Mouse (Mus musculus): ENCODE results near the gene Trak2.
"Not testable (repeated sequence)": the region's sequence is repeated elsewhere in the genome, so short reads cannot be mapped to it uniquely, and the experiment has no call there.

Trak2 gene

DNA sequence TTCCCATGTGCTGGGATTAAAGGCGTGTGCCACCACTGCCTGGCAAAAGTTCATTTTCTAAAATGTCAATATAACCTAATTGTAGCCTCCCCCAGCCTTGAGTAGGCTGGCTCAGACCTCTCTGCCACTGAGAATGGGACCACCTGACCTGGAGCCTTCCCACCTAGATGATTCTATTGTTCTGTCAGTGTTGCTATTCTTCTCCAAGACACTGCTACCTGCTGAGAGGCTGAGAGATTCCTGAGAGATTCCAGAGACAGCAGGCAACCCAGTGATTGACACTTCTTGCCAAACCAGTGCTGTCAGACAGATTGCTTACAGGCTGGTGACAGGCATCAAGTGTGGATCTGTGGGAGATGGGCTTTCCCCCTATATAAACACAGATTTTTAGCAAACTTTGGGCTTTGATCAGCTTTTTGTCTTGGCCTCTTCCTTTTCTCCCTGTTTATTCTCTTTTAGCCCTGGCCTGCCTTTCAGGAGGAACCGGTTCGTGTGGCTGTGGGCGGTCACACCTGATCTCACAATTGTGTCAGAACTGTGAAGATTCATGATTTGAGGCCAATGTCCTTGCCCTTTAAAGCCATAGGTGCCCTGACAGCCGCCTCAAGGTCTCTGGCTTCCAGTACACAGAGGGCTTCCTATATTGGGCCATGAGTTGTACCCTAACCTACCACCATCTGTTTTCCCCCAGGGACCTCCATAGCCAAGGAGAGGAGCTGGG, 83.2 kb downstream of the Trak2 start:
- no peak for DNase-seq (ENCODE audit: low read depth)

GRCm38 (mm10) chr1:58885646-58886045, 87.6 kb downstream of the Trak2 start:
- no peak for DNase-seq (ENCODE audit: low read depth)

DNA sequence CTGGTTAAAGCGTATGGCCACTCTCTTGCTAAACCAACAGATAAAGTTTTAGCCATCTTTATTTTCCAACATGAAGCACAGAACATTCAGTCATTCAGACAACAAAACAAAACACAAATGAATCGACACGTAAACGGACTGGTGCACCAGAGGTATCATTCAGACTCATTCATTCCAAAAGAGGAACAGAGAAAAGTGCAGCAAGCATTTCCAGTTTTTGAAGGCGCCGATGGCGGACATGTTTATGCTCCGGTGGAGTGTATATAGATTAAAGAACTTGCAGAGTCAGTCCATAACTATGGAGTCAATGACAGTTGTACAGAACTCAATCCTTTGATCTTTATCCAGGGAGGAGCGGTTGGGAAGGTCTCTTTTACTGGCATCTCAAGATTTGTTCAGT, 90.0 kb downstream of the Trak2 start:
- not testable (repeated sequence) for DNase-seq (ENCODE audit: low read depth)

GRCm38 (mm10) chr1:58879291-58879690, 93.9 kb downstream of the Trak2 start:
- DNase-seq (ENCODE audit: low read depth), result not testable (repeated sequence)

DNA sequence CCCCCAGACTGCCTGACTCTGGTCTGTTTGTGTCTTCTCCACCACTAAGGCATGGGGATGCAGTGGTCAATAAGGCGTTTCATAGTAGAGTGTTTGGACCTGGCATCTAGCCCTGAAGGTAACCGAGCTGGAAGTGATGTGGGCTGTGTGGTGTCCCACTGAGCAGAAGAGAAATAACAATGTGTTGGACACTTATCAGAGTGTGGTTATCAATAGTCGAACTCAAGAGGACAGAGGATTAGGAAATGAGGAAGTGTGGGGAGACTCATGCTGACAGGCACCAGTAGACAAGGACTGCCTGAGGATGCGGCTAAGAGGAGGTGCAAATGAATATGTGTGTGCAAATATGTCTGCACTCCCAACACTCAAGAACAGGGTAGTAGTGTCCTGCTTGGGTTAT, 96.7 kb downstream of the Trak2 start:
- DNase-seq (ENCODE audit: low read depth), result not testable (repeated sequence)

- not testable (repeated sequence) for DNase-seq (ENCODE audit: low read depth)
Observed at GRCm38 (mm10) chr1:58860586-58860985, 112.6 kb downstream of the Trak2 start.

DNA sequence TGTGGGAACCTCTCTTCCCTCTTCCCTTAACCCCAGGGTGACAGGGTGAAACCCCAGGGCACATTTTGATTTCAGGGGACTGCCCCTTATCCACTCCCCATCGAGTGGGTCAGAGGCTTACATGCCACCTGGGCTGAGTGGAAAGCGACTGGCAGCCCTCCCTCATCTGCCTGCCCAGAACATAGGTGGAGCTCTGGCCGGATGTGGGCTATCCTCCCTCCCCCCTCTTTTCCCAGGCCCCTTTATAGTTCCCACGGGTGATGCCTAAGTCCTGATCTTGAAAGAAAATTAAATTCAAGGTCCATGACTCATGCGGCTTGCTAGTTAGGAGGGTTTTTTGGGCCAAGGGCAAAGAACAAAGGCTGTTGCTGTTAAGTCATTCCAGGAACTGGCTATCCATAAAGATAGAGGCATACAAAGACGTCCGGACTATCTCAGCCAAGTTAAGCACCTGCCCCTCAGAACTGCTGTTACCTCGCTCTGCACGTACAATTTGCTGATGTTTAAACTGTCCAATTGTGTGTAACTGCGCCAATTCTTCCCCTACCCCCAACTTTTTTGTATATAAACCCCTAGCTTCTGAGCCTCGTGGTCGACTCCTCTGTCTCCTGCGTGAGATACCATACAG, 113.4 kb downstream of the Trak2 start:
- DNase-seq (ENCODE audit: low read depth), result peak; percentile 73

DNA sequence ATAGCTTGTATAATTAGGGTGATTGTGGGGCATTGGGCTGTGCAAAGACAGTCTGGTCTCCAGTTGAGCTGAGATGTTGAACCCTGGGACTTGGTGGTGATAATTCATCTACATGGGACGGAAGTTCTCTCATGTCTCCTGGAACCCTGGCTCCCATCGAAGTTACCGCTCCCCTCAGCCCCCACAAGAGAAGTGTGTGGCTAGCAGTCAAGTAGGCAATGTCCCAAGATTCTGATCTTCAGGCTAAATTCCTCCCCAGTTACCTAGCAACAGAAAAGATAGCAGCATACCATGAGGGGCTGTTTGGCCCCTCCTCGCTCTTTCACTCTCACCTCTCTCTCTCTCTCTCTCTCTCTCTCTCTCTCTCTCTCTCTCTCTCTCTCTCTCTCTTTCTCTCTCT, 114.1 kb downstream of the Trak2 start:
- DNase-seq (ENCODE audit: low read depth), result not testable (repeated sequence)

DNA sequence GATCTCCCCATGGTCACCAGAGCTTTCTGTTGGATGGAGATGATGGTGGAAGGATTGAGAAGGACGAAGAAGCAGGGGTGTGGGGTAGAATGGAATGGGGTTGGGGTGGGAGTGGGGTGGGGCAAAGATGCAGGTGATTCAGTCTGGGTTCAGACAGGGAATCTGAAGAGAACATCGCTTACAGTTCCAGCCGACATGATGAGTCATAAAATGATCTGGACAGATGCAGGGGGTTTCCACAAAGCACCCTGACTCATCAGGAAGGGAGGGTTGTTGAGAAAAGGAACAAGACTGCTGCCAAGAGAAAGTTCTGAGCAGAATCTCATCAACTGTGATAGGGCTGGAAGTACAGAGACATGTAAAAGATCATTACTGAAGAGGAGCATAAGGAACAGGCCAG, 116.4 kb downstream of the Trak2 start:
- DNase-seq (ENCODE audit: low read depth), result peak; percentile 35

All from fibroblast of lung, adult 2 months (primary cell).